Mouse (Mus musculus) myocyte (in vitro differentiated cells): ENCODE measurements around the gene Hspb6. TPM values are rescaled to one million over a fixed set of nuclear protein-coding genes. Genes with fewer than 3 reads are reported as not detected.
A peak's percentile ranks its signal among the peaks of the same experiment; 100 is the strongest.

Experiments
- H3K27me3 ChIP-seq: one replicate; pipeline ENCODE4 v1.6.1; 2011; ENCODE audit not compliant: control insufficient read depth, insufficient read depth, insufficient read length
- H3K36me3 ChIP-seq: one replicate; pipeline ENCODE4 v1.6.1; 2011; ENCODE audit not compliant: control insufficient read depth, insufficient read depth
- H3K4me2 ChIP-seq: one replicate; pipeline ENCODE4 v1.6.1; 2011; ENCODE audit warnings: low read depth, control low read depth
- H3K4me3 ChIP-seq: one replicate; pipeline ENCODE4 v1.5.1; 2011; ENCODE audit warnings: mild to moderate bottlenecking, control low read depth, moderate library complexity
- H3K79me2 ChIP-seq: one replicate; pipeline ENCODE4 v1.6.1; 2011; ENCODE audit not compliant: control insufficient read depth, insufficient read depth
- H3ac ChIP-seq: one replicate; pipeline ENCODE4 v1.6.1; 2011; ENCODE audit not compliant: control insufficient read depth, insufficient read length
- CEBPB ChIP-seq: IDR thresholded peaks from 2 replicates; pipeline ENCODE4 v1.6.1; 2011; ENCODE audit warnings: mild to moderate bottlenecking, moderate library complexity; ENCODE audit not compliant: poor library complexity, insufficient read depth, severe bottlenecking
- E2F4 ChIP-seq: IDR thresholded peaks from one replicate; pipeline ENCODE4 v1.6.1; 2011; ENCODE audit warnings: mild to moderate bottlenecking, control low read depth, moderate library complexity; ENCODE audit not compliant: insufficient read depth
- MAX ChIP-seq: IDR thresholded peaks from one replicate; pipeline ENCODE4 v1.6.1; 2011; ENCODE audit warnings: low read depth, mild to moderate bottlenecking, control low read depth
- MYOD1 ChIP-seq, 3 experiments: IDR thresholded peaks; one replicate each; pipeline ENCODE4 v1.6.1; 2011; ENCODE audit warnings: control low read depth in 2 of 3, low read depth in 2 of 3, mild to moderate bottlenecking in 2 of 3, moderate library complexity in 1 of 3; ENCODE audit not compliant: insufficient read length in 2 of 3, control insufficient read depth in 1 of 3
- MYOG ChIP-seq, 3 experiments: IDR thresholded peaks; one replicate each; pipeline ENCODE4 v1.6.1; 2011; ENCODE audit warnings: control low read depth in 2 of 3, low read depth in 2 of 3, mild to moderate bottlenecking in 2 of 3; ENCODE audit not compliant: insufficient read length in 2 of 3, control insufficient read depth in 1 of 3, insufficient read depth in 1 of 3
- POLR2A ChIP-seq: IDR thresholded peaks from one replicate; pipeline ENCODE4 v1.6.1; 2011; ENCODE audit warnings: low read depth, mild to moderate bottlenecking, control low read depth, moderate library complexity; ENCODE audit not compliant: insufficient read length
- POLR2AphosphoS2 ChIP-seq: IDR thresholded peaks from one replicate; pipeline ENCODE4 v1.6.1; 2011; ENCODE audit warnings: low read depth, control low read depth; ENCODE audit not compliant: insufficient read length
- REST ChIP-seq: IDR thresholded peaks from one replicate; pipeline ENCODE4 v1.6.1; 2011; ENCODE audit warnings: mild to moderate bottlenecking, control low read depth, moderate library complexity; ENCODE audit not compliant: insufficient read depth, insufficient read length
- SRF ChIP-seq: IDR thresholded peaks from one replicate; pipeline ENCODE4 v1.6.1; 2011; ENCODE audit warnings: low read depth; ENCODE audit not compliant: control insufficient read depth, insufficient read length
- TCF12 ChIP-seq: IDR thresholded peaks from one replicate; pipeline ENCODE4 v1.6.1; 2011; ENCODE audit warnings: mild to moderate bottlenecking, control low read depth; ENCODE audit not compliant: poor library complexity, insufficient read depth, severe bottlenecking
- TCF3 ChIP-seq: IDR thresholded peaks from one replicate; pipeline ENCODE4 v1.6.1; 2011; ENCODE audit warnings: low read depth, control low read depth; ENCODE audit not compliant: insufficient read length
- USF1 ChIP-seq: IDR thresholded peaks from one replicate; pipeline ENCODE4 v1.6.1; 2011; ENCODE audit warnings: low read depth, mild to moderate bottlenecking, control low read depth, moderate library complexity
- polyA plus RNA-seq: library from polyadenylated mRNA; unstranded; fragments of >200 nt; fragmentation: generic; extraction: Trizol; gene quantifications from one replicate; pipeline ENCODE4 v1.2.1, GENCODE M21; 2012; ENCODE audit warnings: missing spikeins

The Hspb6 gene
- polyA plus RNA-seq, 1 experiment: 27.8 TPM

GRCm38 (mm10) chr7:30579950-30580349 is 28.0 kb downstream of the Hspb6 start:
- Histone ChIP-seq H3K27me3 (no peaks in the 10 kb centered on the region), H3K4me2 (no peak overlapping the region), H3K79me2 (no peaks in the 10 kb centered on the region), H3K36me3 (peaks cover 45% of the 10 kb centered on the region), H3K4me3 (no peak overlapping the region), H3ac (no peak overlapping the region)
- TF ChIP-seq POLR2AphosphoS2 (no peak), MAX (no peak), SRF (no peak), REST (no peak), CEBPB (no peak), USF1 (no peak), TCF3 (no peak)

GRCm38 (mm10) chr7:30581547-30581946 is 29.6 kb downstream of the Hspb6 start:
- TF ChIP-seq E2F4 (no peak), TCF3 (no peak), USF1 (no peak), TCF12 (no peak), REST (no peak), MYOD1 (IDR thresholded peaks at IDR 0.05; ENCODE audit: control insufficient read depth in 1 of 3, insufficient read length in 2 of 3, low read depth in 2 of 3) (no peak), MYOG (IDR thresholded peaks at IDR 0.05; ENCODE audit: control insufficient read depth in 1 of 3, insufficient read depth in 1 of 3, insufficient read length in 2 of 3, low read depth in 2 of 3) (no peak), POLR2AphosphoS2 (no peak), MAX (no peak)
- no peak overlapping the region for H3K4me2 ChIP-seq
- H3K4me3 ChIP-seq: no peak overlapping the region
- peaks cover 9% of the 10 kb centered on the region for H3K79me2 ChIP-seq
- H3ac ChIP-seq: no peak overlapping the region
- peaks cover 41% of the 10 kb centered on the region for H3K36me3 ChIP-seq
- H3K27me3 ChIP-seq: no peaks in the 10 kb centered on the region

- Histone ChIP-seq H3K4me2 (no peak overlapping the region), H3K27me3 (no peaks in the 10 kb centered on the region), H3K79me2 (peaks cover 26% of the 10 kb centered on the region), H3K36me3 (peaks cover 20% of the 10 kb centered on the region), H3ac (no peak overlapping the region), H3K4me3 (no peak overlapping the region)
- TF ChIP-seq USF1: no peak
- TF ChIP-seq E2F4: no peak
- no peak for TF ChIP-seq POLR2A
- no peak for TF ChIP-seq MAX
- TF ChIP-seq SRF: no peak
- TF ChIP-seq REST: no peak
- no peak for TF ChIP-seq TCF12
- no peak for TF ChIP-seq CEBPB
- TF ChIP-seq MYOD1 (IDR thresholded peaks at IDR 0.05; ENCODE audit: control insufficient read depth in 1 of 3, insufficient read length in 2 of 3, low read depth in 2 of 3): no peak
- no peak for TF ChIP-seq TCF3
- TF ChIP-seq MYOG (IDR thresholded peaks at IDR 0.05; ENCODE audit: control insufficient read depth in 1 of 3, insufficient read depth in 1 of 3, insufficient read length in 2 of 3, low read depth in 2 of 3): no peak
- TF ChIP-seq POLR2AphosphoS2: no peak
These were observed 32.4 kb downstream of the Hspb6 start for GRCm38 (mm10) chr7:30584339-30584738.

- Histone ChIP-seq H3K4me2 (no peak overlapping the region), H3ac (no peak overlapping the region), H3K4me3 (no peak overlapping the region), H3K36me3 (peaks cover 15% of the 10 kb centered on the region), H3K79me2 (peaks cover 26% of the 10 kb centered on the region), H3K27me3 (no peaks in the 10 kb centered on the region)
- TF ChIP-seq E2F4 (no peak), POLR2AphosphoS2 (peak; percentile 11), REST (no peak), TCF3 (no peak)
These were observed 33.2 kb downstream of the Hspb6 start for GRCm38 (mm10) chr7:30585170-30585569.

GRCm38 (mm10) chr7:30586455-30587020 is 34.6 kb downstream of the Hspb6 start:
- no peaks in the 10 kb centered on the region for H3K27me3 ChIP-seq
- H3K4me3 ChIP-seq: peak overlapping the region; percentile 91
- H3K79me2 ChIP-seq: peaks cover 26% of the 10 kb centered on the region
- peaks cover 9% of the 10 kb centered on the region for H3K36me3 ChIP-seq
- peak overlapping the region; percentile 87 for H3K4me2 ChIP-seq
- no peak for TF ChIP-seq POLR2AphosphoS2
- no peak overlapping the region for H3ac ChIP-seq
